Mouse (Mus musculus) heart, embryonic 10.5 days (tissue): ENCODE results near the gene Nxph1. TPM values are rescaled to one million over a fixed set of nuclear protein-coding genes. Genes with fewer than 3 reads are reported as not detected.

Source experiments
- DNase-seq: peaks from one replicate; pipeline ENCODE4 v3.0.0-alpha.2; 2017; ENCODE audit warnings: low spot score
- H3K27ac ChIP-seq: fragments of 300-500 bp; sonication (generic); 2 replicates; pipeline ENCODE4 v1.5.1; 2016; ENCODE audit warnings: mild to moderate bottlenecking
- H3K27me3 ChIP-seq: fragments of 300-500 bp; sonication (generic); 2 replicates; pipeline ENCODE4 v1.6.1; 2016; ENCODE audit warnings: mild to moderate bottlenecking; ENCODE audit not compliant: poor library complexity, insufficient read depth, severe bottlenecking
- H3K36me3 ChIP-seq: fragments of 300-500 bp; sonication (generic); 2 replicates; pipeline ENCODE4 v1.6.1; 2016; ENCODE audit warnings: mild to moderate bottlenecking, moderate library complexity
- H3K4me1 ChIP-seq: fragments of 300-500 bp; sonication (generic); 2 replicates; pipeline ENCODE4 v1.6.1; 2016; ENCODE audit warnings: mild to moderate bottlenecking
- H3K4me3 ChIP-seq: fragments of 300-500 bp; sonication (generic); 2 replicates; pipeline ENCODE4 v1.5.1; 2016; ENCODE audit warnings: mild to moderate bottlenecking, moderate library complexity
- H3K9me3 ChIP-seq: fragments of 300-500 bp; sonication (generic); 2 replicates; pipeline ENCODE4 v1.6.1; 2016; ENCODE audit warnings: mild to moderate bottlenecking, moderate library complexity
- WGBS: fragments of 180-500 bp; shearing (Covaris S2); methylation state at CpG from one replicate; pipeline ENCODE4 v1.1.7; 2016; 5-methylcytosine and 5-hydroxymethylcytosine counted together
- polyA plus RNA-seq: library from polyadenylated mRNA; unstranded; fragments of >200 nt; fragmentation: Nextera tagmentation; extraction: Ambion mirVana; gene quantifications from 2 replicates; pipeline ENCODE4 v1.2.1, GENCODE M21; 2016

The Nxph1 gene
- not detected in 2 replicates for polyA plus RNA-seq

GRCm38 (mm10) chr6:8948131-8948470, at the start of gene Nxph1:
TSS of gene Nxph1 (plus strand) at chr6:8948431.
- Histone ChIP-seq H3K9me3 (no peaks in the 10 kb centered on the region), H3K27me3 (peaks cover 70% of the 10 kb centered on the region), H3K4me1 (peaks cover 26% of the 10 kb centered on the region), H3K4me3 (peak within 1 kb of the TSS; percentile 44), H3K36me3 (no peaks in the 10 kb centered on the region), H3K27ac (no peak within 1 kb of the TSS)
- no peak for DNase-seq
- 3% methylated on average over 16 of the region's 16 CpGs for WGBS

- H3K36me3 ChIP-seq: no peaks in the 10 kb centered on the region
- H3K4me3 ChIP-seq: no peak overlapping the region
- no peaks in the 10 kb centered on the region for H3K27me3 ChIP-seq
- DNase-seq: no peak
- no peaks in the 10 kb centered on the region for H3K9me3 ChIP-seq
- no peak overlapping the region for H3K27ac ChIP-seq
- WGBS: 69% methylated on average over 7 of the region's 7 CpGs
- H3K4me1 ChIP-seq: no peaks in the 10 kb centered on the region
These were observed 48.1 kb upstream of the Nxph1 start for GRCm38 (mm10) chr6:8900021-8900728.

- no peaks in the 10 kb centered on the region for H3K9me3 ChIP-seq
- DNase-seq: no peak
- no peak overlapping the region for H3K27ac ChIP-seq
- no peak overlapping the region for H3K4me3 ChIP-seq
- H3K4me1 ChIP-seq: no peaks in the 10 kb centered on the region
- H3K36me3 ChIP-seq: no peaks in the 10 kb centered on the region
- 85% methylated on average over 2 of the region's 2 CpGs for WGBS
- no peaks in the 10 kb centered on the region for H3K27me3 ChIP-seq
These were observed 47.5 kb upstream of the Nxph1 start for GRCm38 (mm10) chr6:8900729-8901122.

GRCm38 (mm10) chr6:8907917-8908316, 40.3 kb upstream of the Nxph1 start:
- H3K27me3 ChIP-seq: no peaks in the 10 kb centered on the region
- H3K9me3 ChIP-seq: no peaks in the 10 kb centered on the region
- no peaks in the 10 kb centered on the region for H3K4me1 ChIP-seq
- no peak overlapping the region for H3K4me3 ChIP-seq
- H3K27ac ChIP-seq: no peak overlapping the region
- 75% methylated on average over 3 of the region's 3 CpGs for WGBS
- no peak for DNase-seq
- H3K36me3 ChIP-seq: no peaks in the 10 kb centered on the region

GRCm38 (mm10) chr6:8913404-8913803, 34.8 kb upstream of the Nxph1 start:
- no peak for DNase-seq
- Histone ChIP-seq H3K27me3 (no peaks in the 10 kb centered on the region), H3K36me3 (no peaks in the 10 kb centered on the region), H3K4me3 (no peak overlapping the region), H3K9me3 (no peaks in the 10 kb centered on the region), H3K4me1 (no peaks in the 10 kb centered on the region), H3K27ac (no peak overlapping the region)

- Histone ChIP-seq H3K27me3 (no peaks in the 10 kb centered on the region), H3K27ac (no peak overlapping the region), H3K4me3 (no peak overlapping the region), H3K36me3 (no peaks in the 10 kb centered on the region), H3K9me3 (no peaks in the 10 kb centered on the region), H3K4me1 (no peaks in the 10 kb centered on the region)
- no peak for DNase-seq
- WGBS: 76% methylated on average over 3 of the region's 3 CpGs
These were observed 33.5 kb upstream of the Nxph1 start for GRCm38 (mm10) chr6:8914682-8915081.

- H3K36me3 ChIP-seq: no peaks in the 10 kb centered on the region
- H3K27ac ChIP-seq: no peak overlapping the region
- no peaks in the 10 kb centered on the region for H3K4me1 ChIP-seq
- no peaks in the 10 kb centered on the region for H3K27me3 ChIP-seq
- no peaks in the 10 kb centered on the region for H3K9me3 ChIP-seq
- H3K4me3 ChIP-seq: no peak overlapping the region
- WGBS: 76% methylated on average over 6 of the region's 6 CpGs
- no peak for DNase-seq
These were observed 23.8 kb upstream of the Nxph1 start for GRCm38 (mm10) chr6:8924481-8924880.

- Histone ChIP-seq H3K27ac (no peak overlapping the region), H3K36me3 (no peaks in the 10 kb centered on the region), H3K4me3 (no peak overlapping the region), H3K4me1 (no peaks in the 10 kb centered on the region), H3K27me3 (no peaks in the 10 kb centered on the region), H3K9me3 (no peaks in the 10 kb centered on the region)
- 49% methylated on average over 5 of the region's 5 CpGs for WGBS
- no peak for DNase-seq
These were observed 13.0 kb upstream of the Nxph1 start for GRCm38 (mm10) chr6:8935241-8935640.

GRCm38 (mm10) chr6:8935705-8936104, 12.5 kb upstream of the Nxph1 start:
- WGBS: 23% methylated on average over 5 of the region's 5 CpGs
- DNase-seq: no peak
- Histone ChIP-seq H3K27me3 (no peaks in the 10 kb centered on the region), H3K36me3 (no peaks in the 10 kb centered on the region), H3K27ac (no peak overlapping the region), H3K4me3 (no peak overlapping the region), H3K9me3 (no peaks in the 10 kb centered on the region), H3K4me1 (no peaks in the 10 kb centered on the region)

- H3K9me3 ChIP-seq: no peaks in the 10 kb centered on the region
- H3K27ac ChIP-seq: no peak overlapping the region
- no peak for DNase-seq
- WGBS: 24% methylated on average over 4 of the region's 4 CpGs
- no peaks in the 10 kb centered on the region for H3K4me1 ChIP-seq
- H3K4me3 ChIP-seq: no peak overlapping the region
- no peaks in the 10 kb centered on the region for H3K27me3 ChIP-seq
- H3K36me3 ChIP-seq: no peaks in the 10 kb centered on the region
These were observed 12.1 kb upstream of the Nxph1 start for GRCm38 (mm10) chr6:8936168-8936567.

- Histone ChIP-seq H3K4me1 (peaks cover 26% of the 10 kb centered on the region), H3K27ac (no peak overlapping the region), H3K36me3 (no peaks in the 10 kb centered on the region), H3K27me3 (peaks cover 75% of the 10 kb centered on the region), H3K4me3 (peak overlapping the region; percentile 44), H3K9me3 (no peaks in the 10 kb centered on the region)
- DNase-seq: no peak
- WGBS: under 1% methylated on average over 68 of the region's 68 CpGs
These were observed 510 bp downstream of the Nxph1 start for GRCm38 (mm10) chr6:8948471-8949411.

GRCm38 (mm10) chr6:8949665-8950201, 1.5 kb downstream of the Nxph1 start:
- H3K9me3 ChIP-seq: no peaks in the 10 kb centered on the region
- no peak overlapping the region for H3K27ac ChIP-seq
- WGBS: 1% methylated on average over 31 of the region's 31 CpGs
- peaks cover 26% of the 10 kb centered on the region for H3K4me1 ChIP-seq
- DNase-seq: no peak
- H3K27me3 ChIP-seq: peaks cover 85% of the 10 kb centered on the region
- peak overlapping the region; percentile 48 for H3K4me3 ChIP-seq
- H3K36me3 ChIP-seq: no peaks in the 10 kb centered on the region
